Mouse (Mus musculus): ENCODE measurements at regions not wholly inside any gene's neighbourhood (a gene's known extent, or its start where the extent isn't known, plus 50 kb on each side); places are given as distances from the start of the nearest gene placed in this dataset.

DNA sequence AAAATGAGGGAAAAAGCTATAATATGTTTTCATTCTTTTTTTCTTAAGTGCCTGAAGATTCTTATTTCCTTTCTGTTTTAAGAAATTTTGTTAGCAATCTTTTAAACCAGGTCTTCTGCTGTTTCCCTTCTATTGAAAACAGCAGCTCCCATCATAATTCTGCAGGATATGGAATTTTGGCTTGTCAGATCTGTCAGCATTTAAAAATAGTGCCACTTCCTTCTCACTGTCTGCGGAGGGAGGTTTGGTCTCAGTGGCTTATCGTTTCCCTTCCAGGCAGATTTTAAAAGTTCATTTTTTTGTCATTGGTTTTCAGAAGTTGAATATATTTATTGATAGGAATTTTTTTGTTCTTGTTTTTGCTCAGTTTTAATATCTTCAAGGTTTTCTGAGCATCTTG is 776.1 kb upstream of the Marcks start:
- TF ChIP-seq POLR2A (IDR thresholded peaks at IDR 0.05; ENCODE audit: insufficient read depth, low read depth, low read length) (no peak), CTCF (IDR thresholded peaks at IDR 0.05) (no peak)
